In genomic region chr9:31913739-31914591, GRCm38 (mm10) we compare ENCODE assay signal across 8 mouse cellular contexts. TPM values are rescaled to one million over a fixed set of nuclear protein-coding genes. Genes with fewer than 3 reads are reported as not detected.
DNase-seq lines count a peak whose midpoint lies in the region; ATAC-seq and TF ChIP-seq lines count a peak whose summit lies in the region.

No protein-coding gene starts in this region.

- WGBS in heart, adult 2 months = 2% methylated on average over 54 of the region's 54 CpGs
- WGBS in heart, embryonic 14.5 days = under 1% methylated on average over 54 of the region's 54 CpGs
- under 1% methylated on average over 54 of the region's 54 CpGs for WGBS in liver, embryonic 14.5 days (ENCODE audit: insufficient replicate concordance)

- H3K36me3 ChIP-seq in heart, adult 2 months (ENCODE audit: control insufficient read depth, insufficient read depth, low read length) = no peaks in the 10 kb centered on the region
- H3K36me3 ChIP-seq in heart, embryonic 14.5 days (ENCODE audit: control insufficient read depth, insufficient read depth, low read length) = no peaks in the 10 kb centered on the region
- no peaks in the 10 kb centered on the region for H3K36me3 ChIP-seq in liver, embryonic 14.5 days (replicated peaks; ENCODE audit: control insufficient read depth, insufficient read depth, low read depth)

- intact Hi-C loops in heart, adult 2 months (cut with DNase I) = no loop called here
- intact Hi-C loops in heart, postnatal 25 days (cut with DNase I) = no loop called here
- intact Hi-C loops in left cerebral cortex, postnatal 4 days (cut with DNase I) = loop anchor here (5.0 kb wide), 2 partner anchors 57 to 352 kb away; no protein-coding TSS in a partner anchor

- H3K9ac ChIP-seq in heart, adult 2 months (ENCODE audit: low read depth, low read length) = no peak overlapping the region
- no peak overlapping the region for H3K9ac ChIP-seq in heart, embryonic 14.5 days (ENCODE audit: low read length)
- H3K9ac ChIP-seq in liver, embryonic 14.5 days (replicated peaks) = no peak overlapping the region

- peaks cover 18% of the 10 kb centered on the region for H3K27me3 ChIP-seq in heart, adult 2 months (ENCODE audit: control insufficient read depth, insufficient read depth, low read length)
- peaks cover 86% of the 10 kb centered on the region for H3K27me3 ChIP-seq in heart, embryonic 14.5 days (ENCODE audit: control insufficient read depth, insufficient read depth, low read length)
- H3K27me3 ChIP-seq in liver, embryonic 14.5 days (ENCODE audit: control insufficient read depth, insufficient read depth, low read length) = peaks cover 64% of the 10 kb centered on the region

- no peak for ATAC-seq in heart, embryonic 14.5 days (ENCODE audit: insufficient number of reproducible peaks, insufficient read depth, low FRiP score, low read depth)
- no peak for ATAC-seq in liver, embryonic 14.5 days (ENCODE audit: insufficient read depth)

- H3K4me3 ChIP-seq in heart, adult 2 months = no peak overlapping the region
- peak overlapping the region; percentile 41 to 58 for H3K4me3 ChIP-seq in heart, embryonic 14.5 days (ENCODE audit: control insufficient read depth in 1 of 2, insufficient read depth in 1 of 2, low read depth in 1 of 2, low read length in 2 of 2)
- no peak overlapping the region for H3K4me3 ChIP-seq in liver, embryonic 14.5 days (ENCODE audit: insufficient read depth in 1 of 2, low read depth in 2 of 2, low read length in 2 of 2)

- no peak for TF ChIP-seq CTCF in heart, adult 2 months (IDR thresholded peaks at IDR 0.05)
- TF ChIP-seq CTCF in liver, embryonic 14.5 days (IDR thresholded peaks at IDR 0.05; ENCODE audit: low read depth) = no peak

- H3K9me3 ChIP-seq in heart, embryonic 14.5 days (ENCODE audit: control insufficient read depth, low read length) = no peaks in the 10 kb centered on the region
- no peaks in the 10 kb centered on the region for H3K9me3 ChIP-seq in liver, embryonic 14.5 days (ENCODE audit: control insufficient read depth, low read length)

- DNase-seq in heart, adult 2 months = peak; percentile 5 to 21
- no peak for DNase-seq in heart, postnatal 25 days (ENCODE audit: low spot score)
- DNase-seq in Muller cell, postnatal 12 days (ENCODE audit: inconsistent ontology term) = peak; percentile 48
- DNase-seq in liver, embryonic 14.5 days (ENCODE audit: low read depth in 3 of 3, low spot score in 3 of 3) = no peak
- no peak for DNase-seq in left cerebral cortex, postnatal 4 days
- DNase-seq in layer of hippocampus, postnatal 10 days (ENCODE audit: low spot score in 2 of 2) = no peak
- no peak for DNase-seq in frontal cortex, adult 2 months (ENCODE audit: extremely low spot score in 1 of 2, low spot score in 1 of 2)

- H3K4me2 ChIP-seq in heart, embryonic 14.5 days (ENCODE audit: low read length) = peak overlapping the region; percentile 99
- peak overlapping the region; percentile 3 for H3K4me2 ChIP-seq in liver, embryonic 14.5 days (ENCODE audit: low read depth)

- H3K79me2 ChIP-seq in heart, adult 2 months (replicated peaks; ENCODE audit: control insufficient read depth, insufficient read depth, low read length) = no peaks in the 10 kb centered on the region

- no peaks in the 10 kb centered on the region for H3K4me1 ChIP-seq in heart, adult 2 months (ENCODE audit: control insufficient read depth, insufficient read depth, low read length)
- H3K4me1 ChIP-seq in heart, embryonic 14.5 days (ENCODE audit: control insufficient read depth in 2 of 2, insufficient read depth in 2 of 2, low read length in 2 of 2) = peaks cover 4 to 26% of the 10 kb centered on the region in 2 experiments; a peak in 3 of 4 replicates
- no peaks in the 10 kb centered on the region for H3K4me1 ChIP-seq in liver, embryonic 14.5 days (replicated peaks; ENCODE audit: control insufficient read depth in 2 of 2, insufficient read depth in 2 of 2, low read length in 1 of 2)

- no peak for TF ChIP-seq POLR2A in heart, adult 2 months (IDR thresholded peaks at IDR 0.05; ENCODE audit: insufficient read depth, low read depth, low read length)

- H3K27ac ChIP-seq in heart, adult 2 months = no peak overlapping the region
- no peak overlapping the region for H3K27ac ChIP-seq in heart, embryonic 14.5 days (replicated peaks in 1 of 2; ENCODE audit: control insufficient read depth in 1 of 2, insufficient read depth in 1 of 2, low read depth in 2 of 2, low read length in 2 of 2)
- H3K27ac ChIP-seq in liver, embryonic 14.5 days = no peak overlapping the region

- no peak for TF ChIP-seq EP300 in heart, adult 2 months (IDR thresholded peaks at IDR 0.05; ENCODE audit: insufficient read depth, low read depth, low read length)
- TF ChIP-seq EP300 in liver, embryonic 14.5 days (IDR thresholded peaks at IDR 0.05; ENCODE audit: low read depth) = no peak

RNA-seq across cellular contexts. Expression of gene Barx2, which starts 0.7 kb away (rescaled TPM):
- under 1 TPM; 0.13 to 0.36 TPM for total RNA-seq in heart, adult 2 months (2021)
- polyA plus RNA-seq in heart, adult 2 months (2012; rRNA removed) = 0.04 TPM in 1 of 2 replicates, not detected in the other
- total RNA-seq in heart, postnatal 25 days (2021) = under 1 TPM; 0.14 to 0.16 TPM
- polyA plus RNA-seq in heart, embryonic 14.5 days (2014; fragmentation: Nextera tagmentation; extraction: Ambion mirVana) = not detected in 2 replicates
- polyA plus RNA-seq in liver, embryonic 14.5 days (2012; rRNA removed) = not detected in 2 replicates
- not detected in 2 replicates for polyA plus RNA-seq in liver, embryonic 14.5 days (2014; fragmentation: Nextera tagmentation; extraction: Ambion mirVana)
- 1 to 10 TPM; 4.3 to 4.5 TPM for total RNA-seq in left cerebral cortex, postnatal 4 days (2021)
- 1 to 10 TPM; 1.9 to 2.3 TPM for total RNA-seq in layer of hippocampus, postnatal 10 days (2021)
- 1.4 and 1.6 TPM in 2 replicates for polyA plus RNA-seq in frontal cortex, adult 2 months (2012; rRNA removed)

Comparison
In these comparisons a context has a peak if more than half of its experiments do, and no peak if none do; other contexts are left out.
1. DNase-seq: peak in heart, adult 2 months (2 of 2) and Muller cell, postnatal 12 days (single experiment); none in heart, postnatal 25 days (single experiment), liver, embryonic 14.5 days (0 of 3), left cerebral cortex, postnatal 4 days (single experiment), layer of hippocampus, postnatal 10 days (0 of 2) and frontal cortex, adult 2 months (0 of 2).
2. H3K4me3 ChIP-seq: peak in heart, embryonic 14.5 days (2 of 2); none in heart, adult 2 months (single experiment) and liver, embryonic 14.5 days (0 of 2).